Mouse (Mus musculus): ENCODE measurements around the gene Ldhd.

DNA sequence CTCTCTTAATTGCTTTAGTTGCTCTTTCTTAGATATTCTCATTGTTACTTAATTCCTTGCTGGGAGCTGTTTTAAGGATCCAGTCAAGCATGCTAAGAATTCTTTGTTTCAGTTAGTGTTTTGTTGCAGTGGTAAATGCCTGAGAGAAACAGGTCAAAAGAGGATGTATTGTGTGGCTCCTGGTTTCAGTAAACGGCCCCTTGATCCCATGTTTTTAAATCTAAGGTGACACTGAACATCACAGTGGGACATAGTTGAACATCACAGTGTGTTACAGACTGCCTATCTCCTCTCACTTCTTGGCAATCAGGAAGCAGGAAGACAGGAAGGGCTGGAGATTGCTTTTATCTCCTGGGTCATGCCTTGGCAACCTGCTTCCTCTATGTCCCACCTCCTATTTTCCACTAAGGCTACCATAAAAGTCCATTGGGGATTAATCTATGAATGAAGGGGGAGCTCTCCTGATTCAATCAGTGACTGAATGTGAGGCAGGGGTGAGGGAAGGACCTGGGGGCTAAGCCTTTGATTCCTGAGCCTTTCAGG, 27.2 kb upstream of the Ldhd start:
- no peak for TF ChIP-seq CTCF (IDR thresholded peaks at IDR 0.05; ENCODE audit: extremely low read depth, insufficient read depth, insufficient read length, insufficient replicate concordance)
- TF ChIP-seq POLR2A (IDR thresholded peaks at IDR 0.05; ENCODE audit: low read depth, low read length), result no peak

Data from spleen, adult 2 months (tissue).